Mouse (Mus musculus) CH12.LX (cell line): Measurements from ENCODE around the gene Btbd3.

Source experiments
- BHLHE40 ChIP-seq: IDR thresholded peaks from 2 replicates; pipeline ENCODE4 v1.6.1; 2011; ENCODE audit warnings: mild to moderate bottlenecking, low read depth, low read length, improper control_type of control experiment
- CHD2 ChIP-seq: IDR thresholded peaks from 2 replicates; pipeline ENCODE4 v1.6.1; 2011; ENCODE audit warnings: low read length, improper control_type of control experiment
- CTCF ChIP-seq, 2 experiments: IDR thresholded peaks in 1 of 2; conservative IDR thresholded peaks in 1 of 2; 2 replicates each; pipeline ENCODE4 v1.5.1; 2011 to 2012; ENCODE audit warnings: low read depth in 2 of 2, low read length in 2 of 2, improper control_type of control experiment in 1 of 2, inconsistent platforms in 1 of 2, mild to moderate bottlenecking in 1 of 2, moderate library complexity in 1 of 2
- MAFK ChIP-seq: IDR thresholded peaks from 2 replicates; pipeline ENCODE4 v1.6.1; 2011; ENCODE audit warnings: low read length, improper control_type of control experiment; ENCODE audit not compliant: insufficient replicate concordance
- MEF2A ChIP-seq: IDR thresholded peaks from 2 replicates; pipeline ENCODE4 v1.6.1; 2014; ENCODE audit warnings: low read depth, mild to moderate bottlenecking, inconsistent platforms, low read length, improper control_type of control experiment, borderline replicate concordance
- MXI1 ChIP-seq: IDR thresholded peaks from 2 replicates; pipeline ENCODE4 v1.6.1; 2011; ENCODE audit warnings: mild to moderate bottlenecking, low read depth, low read length, improper control_type of control experiment
- NELFE ChIP-seq: IDR thresholded peaks from 2 replicates; pipeline ENCODE4 v1.6.1; 2011; ENCODE audit warnings: low read depth, low read length, improper control_type of control experiment
- POLR2A ChIP-seq: IDR thresholded peaks from 2 replicates; pipeline ENCODE4 v1.6.1; 2011; ENCODE audit warnings: low read depth, mild to moderate bottlenecking, improper control_type of control experiment, low read length
- POLR2AphosphoS2 ChIP-seq: IDR thresholded peaks from 2 replicates; pipeline ENCODE4 v1.6.1; 2011; ENCODE audit warnings: low read depth, low read length, improper control_type of control experiment

- TF ChIP-seq POLR2A: no peak
- no peak for TF ChIP-seq CTCF (conservative IDR thresholded peaks at IDR 0.05 in 1 of 2, IDR thresholded peaks at IDR 0.05 in 1 of 2; ENCODE audit: low read depth in 2 of 2, low read length in 2 of 2)
- no peak for TF ChIP-seq NELFE
- no peak for TF ChIP-seq POLR2AphosphoS2
- TF ChIP-seq CHD2: no peak
- no peak for TF ChIP-seq MAFK
- TF ChIP-seq MEF2A: no peak
- no peak for TF ChIP-seq MXI1
- TF ChIP-seq BHLHE40: no peak
Measured at GRCm38 (mm10) chr2:138590307-138590706, 333.9 kb downstream of the Btbd3 start.
